Mouse (Mus musculus) thymus, postnatal 0 days (tissue): Measurements from ENCODE around the gene B4galt3. TPM values are rescaled to one million over a fixed set of nuclear protein-coding genes. Genes with fewer than 3 reads are reported as not detected.
"Not testable (repeated sequence)": the region's sequence is repeated elsewhere in the genome, so short reads cannot be mapped to it uniquely, and the experiment has no call there.

Experiments
- DNase-seq: peaks from one replicate; pipeline ENCODE4 v3.0.0-alpha.2; 2015; ENCODE audit warnings: low spot score
- polyA plus RNA-seq: library from polyadenylated mRNA; unstranded; fragments of >200 nt; fragmentation: Nextera tagmentation; extraction: Ambion mirVana; gene quantifications from 2 replicates; pipeline ENCODE4 v1.2.1, GENCODE M21; 2015

B4galt3 gene
- polyA plus RNA-seq, 1 experiment from 2014 or later, result 50.6 TPM

DNA sequence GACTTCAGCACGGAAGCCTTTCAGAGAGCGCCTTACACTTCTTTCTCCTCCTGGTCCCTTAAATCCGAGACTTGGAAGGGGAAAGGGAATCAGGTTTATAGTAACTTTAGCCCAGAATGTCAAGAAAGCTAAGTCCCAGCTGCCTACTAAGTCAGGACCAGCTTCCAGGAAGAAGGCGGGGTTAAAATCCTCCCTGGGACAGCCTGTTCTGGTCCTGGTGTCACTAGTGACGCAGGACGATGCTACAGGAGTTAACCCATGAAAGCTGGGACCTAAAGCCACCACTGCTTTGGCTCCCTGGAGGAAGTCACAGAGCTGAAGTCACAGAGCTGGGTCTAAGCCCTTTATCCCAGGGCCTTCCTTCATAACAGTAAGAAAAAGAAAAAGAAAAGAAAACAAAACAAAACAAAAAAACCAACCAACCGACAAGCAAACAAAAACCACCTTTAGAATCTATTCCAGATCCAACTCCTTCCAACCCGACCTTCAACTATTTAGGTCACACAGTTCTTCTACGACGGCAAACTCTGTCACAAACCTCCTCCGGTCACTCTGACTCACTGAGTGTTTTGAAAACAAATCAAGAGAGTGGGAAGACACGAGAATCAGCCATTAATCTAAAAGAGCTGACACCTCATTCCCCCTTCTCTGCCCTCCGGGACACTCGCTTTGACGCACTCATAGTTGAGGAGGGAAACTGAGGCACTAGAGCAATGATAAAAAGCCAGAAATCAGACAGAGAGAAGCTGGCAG lies 30.0 kb upstream of the B4galt3 start:
- DNase-seq, result no peak

- DNase-seq, result no peak
These were observed 29.2 kb upstream of the B4galt3 start for GRCm38 (mm10) chr1:171240911-171241310.

DNA sequence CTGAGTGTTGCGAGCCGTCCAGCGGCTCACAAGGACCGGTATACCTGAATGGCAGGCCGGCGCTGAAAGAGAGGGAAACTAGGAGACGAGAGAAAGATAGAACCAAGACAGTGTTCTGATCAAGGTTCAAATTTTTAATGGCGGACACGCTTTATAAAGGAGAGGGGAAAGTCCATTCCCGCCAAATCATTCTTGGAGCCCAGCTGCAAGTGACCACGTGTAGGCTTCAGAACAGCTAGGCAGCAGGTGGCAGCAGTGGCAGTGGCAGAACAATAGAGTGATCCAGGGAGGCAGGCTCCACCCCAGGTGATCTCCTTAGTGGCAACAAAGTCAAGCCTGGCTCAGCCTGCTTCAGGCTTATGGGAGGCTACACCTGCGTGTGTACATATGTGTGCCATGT lies 28.2 kb upstream of the B4galt3 start:
- not testable (repeated sequence) for DNase-seq

GRCm38 (mm10) chr1:171245353-171245752 lies 24.8 kb upstream of the B4galt3 start:
- no peak for DNase-seq

GRCm38 (mm10) chr1:171246709-171247452 lies 23.2 kb upstream of the B4galt3 start:
- DNase-seq, result peak; percentile 98

DNA sequence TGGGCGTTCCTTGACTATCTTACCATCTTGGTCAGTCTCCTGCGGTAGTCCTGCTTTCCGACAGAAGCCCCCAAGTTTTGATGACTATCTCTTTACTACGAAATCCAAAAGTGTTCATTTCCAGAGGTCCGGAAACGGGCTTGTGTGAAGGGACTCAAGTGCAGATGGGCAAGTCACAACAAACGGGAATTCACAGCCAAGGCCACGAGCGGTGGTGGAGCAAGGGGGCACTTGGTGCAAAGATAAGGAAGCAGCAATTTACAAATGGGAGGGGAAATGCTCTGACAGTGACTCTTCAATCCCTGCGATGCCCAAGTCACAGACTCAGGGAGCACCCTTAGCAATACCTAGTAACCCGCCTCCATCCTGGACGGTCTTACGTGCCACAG lies 22.7 kb upstream of the B4galt3 start:
- DNase-seq, result no peak

DNA sequence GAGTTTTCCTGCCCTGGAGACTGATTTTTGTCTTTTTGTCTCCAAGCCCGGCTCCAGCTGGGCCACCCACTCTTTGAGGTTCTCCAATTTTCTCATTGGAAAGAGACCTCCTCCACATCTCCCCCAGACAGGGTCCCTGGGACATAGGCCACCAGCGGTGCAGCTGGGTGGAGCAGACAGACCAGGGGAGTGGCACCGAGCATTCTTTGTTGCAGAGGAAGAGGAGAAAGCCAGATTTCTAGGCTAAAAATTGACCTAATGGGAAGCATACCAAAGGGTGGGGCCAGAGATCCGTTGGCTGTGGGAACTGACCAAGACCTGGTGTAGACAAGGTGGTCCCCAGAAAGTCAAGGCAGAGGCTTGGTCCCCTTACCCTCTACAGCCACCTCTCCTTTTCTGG lies 22.2 kb upstream of the B4galt3 start:
- DNase-seq, result no peak

DNA sequence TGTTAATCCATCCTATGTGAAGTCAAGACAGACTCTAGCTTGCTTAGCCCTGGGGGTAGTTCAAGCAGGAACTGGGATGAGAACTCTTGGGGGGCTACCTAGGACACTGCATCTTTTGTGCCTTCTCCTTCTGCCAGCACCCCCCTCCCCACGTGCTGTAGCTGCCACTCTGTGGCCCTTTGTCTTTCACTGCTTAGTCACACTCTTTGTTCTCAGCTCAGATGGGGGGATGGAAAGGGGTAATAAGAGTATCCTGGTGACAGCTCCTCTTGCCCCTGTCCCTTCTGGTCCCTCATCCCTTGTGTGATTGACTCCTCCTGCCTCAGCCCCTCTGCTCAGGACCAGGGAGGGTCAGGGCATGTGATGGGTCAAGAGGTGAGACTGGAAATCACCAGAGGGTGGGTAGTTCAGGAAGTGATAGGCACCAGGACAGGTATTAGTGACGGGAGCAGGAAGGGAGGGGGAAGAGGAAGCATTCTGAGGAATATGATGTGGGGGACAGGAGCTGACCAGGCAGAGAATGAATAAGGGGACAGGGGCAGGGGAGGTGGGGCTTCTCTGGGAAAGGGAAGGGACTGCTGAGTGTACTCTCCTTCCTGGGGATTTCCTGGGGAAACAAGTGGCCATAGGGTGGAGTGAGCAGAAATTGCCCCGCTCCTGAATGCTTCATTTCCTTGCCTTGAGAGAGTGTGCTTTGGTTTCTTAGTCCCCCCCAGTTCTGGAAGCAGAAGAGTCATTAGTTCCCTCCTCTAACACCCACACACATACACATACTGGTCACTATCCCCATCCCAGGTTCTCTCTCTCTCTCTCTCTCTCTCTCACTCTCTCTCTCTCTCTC lies 21.5 kb upstream of the B4galt3 start:
- DNase-seq, result no peak

DNA sequence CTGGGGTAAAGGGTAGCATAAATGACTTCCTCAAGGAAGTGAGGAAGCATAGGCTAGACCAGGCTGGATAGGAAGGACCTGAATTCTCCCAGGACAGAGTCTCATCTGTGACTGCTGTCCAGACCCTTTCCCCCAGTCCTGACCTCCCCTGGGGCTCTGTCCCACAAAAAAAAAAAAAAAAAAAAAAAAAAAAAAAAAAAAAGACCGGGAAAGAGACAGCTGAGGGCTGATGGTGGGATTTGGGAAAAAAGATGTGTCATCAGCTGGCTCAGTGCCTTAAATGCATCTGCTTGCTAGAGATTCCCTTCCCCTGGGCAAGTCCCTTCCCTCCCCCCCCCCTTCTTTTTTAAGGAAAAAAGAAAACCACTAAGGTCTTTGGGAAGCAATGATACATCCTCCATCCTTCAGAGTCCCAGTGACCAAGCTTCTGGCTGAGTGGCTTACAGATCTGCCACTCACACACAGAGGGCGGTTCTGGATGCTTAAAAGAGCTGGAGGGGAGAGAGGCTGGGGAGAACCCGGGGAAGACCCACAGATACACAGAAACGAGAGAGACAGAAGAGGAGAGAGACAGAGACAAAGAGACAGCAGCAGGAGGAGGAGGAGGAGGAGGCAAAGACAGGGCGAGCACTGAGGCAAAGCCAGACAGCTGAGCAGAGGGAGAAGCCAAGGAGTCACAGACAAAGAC lies 20.1 kb upstream of the B4galt3 start, which contains the start of gene Adamts4:
TSS of gene Adamts4 (plus strand) at position 509 of the 688 bp plus-strand sequence.
- DNase-seq, result no peak

- no peak for DNase-seq
These were observed 19.2 kb upstream of the B4galt3 start, which contains the start of gene Ndufs2 for GRCm38 (mm10) chr1:171250680-171251593. Gene Ndufs2 (minus strand): TSS chr1:171251388.

DNA sequence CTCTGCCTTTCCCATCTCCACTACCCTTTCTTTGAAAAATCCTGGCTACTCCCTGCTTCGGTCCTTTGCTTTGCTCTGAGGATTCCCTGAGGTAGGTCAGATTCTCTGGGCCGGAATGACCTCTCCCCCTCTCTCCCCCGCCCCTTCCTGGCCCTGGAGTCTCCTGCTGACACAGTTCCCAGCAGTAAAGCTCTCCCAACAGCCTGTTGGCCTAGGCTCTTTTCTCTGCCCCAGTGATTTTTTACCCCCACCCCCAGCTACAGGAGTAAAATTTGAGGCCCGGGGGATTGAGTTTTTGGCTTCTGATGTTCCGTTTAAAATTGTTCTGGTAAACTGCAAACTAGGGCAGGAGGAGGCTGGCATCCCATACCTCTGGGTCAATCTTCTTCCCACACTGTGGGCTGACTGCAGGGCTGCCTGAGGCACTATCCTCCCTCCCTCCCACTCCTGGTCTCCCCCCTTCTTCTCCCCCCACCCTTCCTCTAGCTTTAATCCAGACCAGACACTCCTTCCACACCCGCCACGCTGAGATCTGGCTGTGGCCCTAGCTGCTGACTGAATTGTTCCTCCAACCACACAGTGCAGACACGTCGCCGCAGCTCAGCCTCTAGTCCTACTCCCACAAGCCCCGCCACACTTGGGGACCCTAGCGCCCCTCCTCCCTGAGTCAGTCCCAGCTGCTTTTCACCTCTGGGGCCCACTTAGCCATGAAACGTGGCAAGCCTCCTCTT lies 18.4 kb upstream of the B4galt3 start:
- no peak for DNase-seq

DNA sequence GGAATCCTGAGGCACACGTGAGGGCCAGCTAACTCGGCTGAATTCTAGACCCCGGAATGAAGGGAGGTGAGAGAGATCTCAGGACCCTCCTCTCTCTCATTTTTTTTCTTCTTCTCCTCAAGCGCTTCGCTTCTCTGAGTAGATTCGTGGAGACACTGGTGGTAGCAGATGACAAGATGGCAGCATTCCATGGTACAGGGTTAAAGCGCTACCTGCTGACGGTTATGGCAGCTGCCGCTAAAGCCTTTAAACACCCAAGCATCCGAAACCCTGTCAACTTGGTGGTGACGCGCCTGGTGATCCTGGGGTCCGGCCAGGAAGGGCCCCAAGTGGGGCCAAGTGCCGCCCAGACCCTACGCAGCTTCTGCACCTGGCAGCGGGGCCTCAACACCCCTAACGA lies 17.7 kb upstream of the B4galt3 start:
- no peak for DNase-seq

DNA sequence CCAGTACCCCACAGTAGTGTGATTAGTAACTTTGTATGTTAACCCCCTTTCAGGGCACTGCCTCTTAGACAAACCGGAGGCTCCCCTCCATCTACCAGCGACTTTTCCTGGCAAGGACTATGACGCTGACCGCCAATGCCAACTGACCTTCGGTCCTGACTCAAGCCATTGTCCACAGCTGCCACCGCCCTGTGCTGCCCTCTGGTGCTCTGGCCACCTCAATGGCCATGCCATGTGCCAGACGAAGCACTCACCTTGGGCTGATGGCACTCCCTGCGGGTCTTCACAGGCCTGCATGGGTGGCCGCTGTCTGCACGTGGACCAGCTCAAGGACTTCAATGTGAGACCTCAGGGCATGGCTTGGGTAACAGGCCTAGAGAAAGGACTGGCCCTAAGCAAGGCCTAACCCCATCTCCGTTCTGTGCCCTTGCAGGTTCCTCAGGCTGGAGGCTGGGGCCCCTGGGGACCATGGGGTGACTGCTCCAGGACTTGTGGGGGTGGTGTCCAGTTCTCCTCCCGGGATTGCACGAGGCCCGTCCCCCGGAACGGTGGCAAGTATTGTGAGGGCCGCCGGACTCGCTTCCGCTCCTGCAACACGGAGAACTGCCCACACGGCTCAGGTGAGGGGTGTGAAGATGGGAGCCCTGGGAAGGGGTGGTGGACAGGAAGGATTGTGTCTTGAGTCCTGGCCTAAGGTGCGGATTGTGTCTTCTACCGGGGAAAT lies 13.9 kb upstream of the B4galt3 start:
- no peak for DNase-seq

DNA sequence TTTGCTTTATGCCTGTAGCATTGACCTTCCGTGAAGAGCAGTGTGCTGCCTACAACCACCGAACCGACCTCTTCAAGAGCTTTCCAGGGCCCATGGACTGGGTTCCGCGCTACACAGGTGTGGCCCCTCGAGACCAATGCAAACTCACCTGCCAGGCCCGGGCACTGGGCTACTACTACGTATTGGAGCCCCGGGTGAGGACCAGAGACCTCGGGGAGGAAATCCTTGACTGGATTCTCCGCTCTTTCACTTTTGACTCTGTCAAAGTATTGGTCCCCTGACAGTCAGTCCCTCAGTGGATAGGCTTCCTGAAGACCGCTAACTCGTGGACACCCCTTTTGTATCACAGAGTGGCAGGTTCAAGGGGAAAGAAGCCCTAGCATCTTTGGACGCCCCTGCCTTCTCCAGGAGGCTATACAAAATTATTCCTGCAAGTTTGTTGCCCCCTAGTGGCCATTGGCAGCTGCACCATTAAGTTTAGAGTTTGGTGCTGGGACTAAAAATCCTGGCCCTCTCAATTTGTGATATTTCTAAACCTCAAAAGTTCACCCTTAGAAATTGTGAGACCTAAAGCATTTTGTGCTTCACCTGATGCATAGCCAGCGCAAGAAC lies 13.1 kb upstream of the B4galt3 start:
- DNase-seq, result peak; percentile 76

- DNase-seq, result no peak
These were observed 12.3 kb upstream of the B4galt3 start for GRCm38 (mm10) chr1:171257781-171258180.

- no peak for DNase-seq
These were observed 11.2 kb upstream of the B4galt3 start for GRCm38 (mm10) chr1:171258921-171259320.

- DNase-seq, result no peak
These were observed 9.8 kb upstream of the B4galt3 start for GRCm38 (mm10) chr1:171260316-171260715.

DNA sequence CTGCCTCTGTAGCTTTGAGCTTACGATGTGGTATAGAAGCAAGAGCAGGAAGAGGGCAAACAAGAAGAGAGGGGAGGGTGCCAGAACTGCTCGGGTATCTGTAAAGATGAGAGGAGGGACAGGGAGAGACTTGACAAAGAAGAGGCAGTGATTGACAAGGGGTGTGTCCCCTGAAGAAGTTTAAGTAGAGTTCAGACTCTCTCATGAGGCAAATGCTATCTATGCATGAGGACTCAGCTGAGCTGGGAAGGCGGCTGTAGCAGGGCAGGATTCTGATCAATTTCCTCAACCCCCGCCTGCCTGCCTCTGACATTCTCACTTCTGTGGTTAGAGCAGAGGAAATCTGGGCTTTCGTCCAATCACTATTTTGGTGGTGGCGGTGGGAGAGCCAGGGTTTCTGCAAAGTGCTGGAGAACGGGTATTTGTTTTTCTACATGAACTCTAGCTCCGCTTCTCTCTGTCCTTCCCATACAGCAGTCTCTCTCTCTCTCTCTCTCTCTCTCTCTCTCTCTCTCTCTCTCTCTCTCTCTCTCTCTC lies 7.5 kb upstream of the B4galt3 start:
- DNase-seq, result no peak
